Mouse (Mus musculus) brain, embryonic 14.5 days (tissue): ENCODE measurements at regions not wholly inside any gene's neighbourhood (a gene's known extent, or its start where the extent isn't known, plus 50 kb on each side); places are given as distances from the start of the nearest gene placed in this dataset.

Experiments
- CTCF ChIP-seq: fragments of 200-500 bp; IDR thresholded peaks from 2 replicates; pipeline ENCODE4 v1.5.1; 2012; ENCODE audit warnings: inconsistent platforms, mild to moderate bottlenecking, moderate library complexity, borderline replicate concordance; ENCODE audit not compliant: insufficient read depth, insufficient read length; ENCODE audit errors: extremely low read depth
- POLR2A ChIP-seq: fragments of 200-500 bp; IDR thresholded peaks from 2 replicates; pipeline ENCODE4 v1.6.1; 2012; ENCODE audit warnings: mild to moderate bottlenecking, inconsistent platforms, borderline replicate concordance; ENCODE audit not compliant: poor library complexity, insufficient read depth, insufficient read length, severe bottlenecking; ENCODE audit errors: extremely low read depth

GRCm38 (mm10) chr4:95196106-95196505 is 144.1 kb upstream of the Jun start:
- TF ChIP-seq CTCF (no peak), POLR2A (no peak)
